Mouse (Mus musculus) kidney, adult 2 months (tissue): ENCODE measurements around the gene Wnk1.

ENCODE experiments used
- CTCF ChIP-seq: fragments of 200-500 bp; conservative IDR thresholded peaks from 2 replicates; pipeline ENCODE4 v1.5.1; 2011; ENCODE audit warnings: low read depth, mild to moderate bottlenecking, control low read depth, low read length, moderate library complexity, mixed read lengths; ENCODE audit not compliant: insufficient read depth, insufficient read length
- POLR2A ChIP-seq: fragments of 200-500 bp; IDR thresholded peaks from one replicate; pipeline ENCODE4 v1.6.1; 2011; ENCODE audit warnings: low read depth, low read length, control low read depth

DNA sequence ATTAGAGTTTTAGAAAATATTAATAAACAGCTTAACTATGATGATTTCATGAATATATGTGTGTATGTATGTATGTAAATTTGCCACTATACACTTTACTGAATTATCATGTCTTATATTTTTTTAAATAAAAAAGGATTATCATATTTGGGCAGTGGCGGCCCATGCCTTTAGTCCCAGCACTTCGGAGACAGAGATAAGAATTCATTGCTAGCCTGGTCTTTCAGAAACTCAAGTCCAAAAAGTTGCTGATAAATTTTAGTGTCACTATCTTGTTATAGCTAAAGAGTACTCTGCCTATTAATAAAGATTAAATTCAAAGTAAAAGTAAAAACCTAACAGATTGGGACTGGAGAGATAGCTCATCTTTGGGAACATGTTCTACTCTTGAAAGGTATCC is 18.8 kb downstream of the Wnk1 start:
- TF ChIP-seq CTCF, result no peak
- TF ChIP-seq POLR2A, result no peak
